Mouse (Mus musculus): ENCODE measurements at regions not wholly inside any gene's neighbourhood (a gene's known extent, or its start where the extent isn't known, plus 50 kb on each side); places are given as distances from the start of the nearest gene placed in this dataset.

- TF ChIP-seq JUND (conservative IDR thresholded peaks at IDR 0.05; ENCODE audit: low read depth, low read length) (no peak), POLR2A (IDR thresholded peaks at IDR 0.05; ENCODE audit: low read depth, low read length) (peak; percentile 1; the same call in 1 of the 2 replicates), CTCF (conservative IDR thresholded peaks at IDR 0.05 in 1 of 2, IDR thresholded peaks at IDR 0.05 in 1 of 2; ENCODE audit: low read depth in 2 of 2, low read length in 2 of 2) (no peak), MAX (IDR thresholded peaks at IDR 0.05; ENCODE audit: low read length) (no peak), E2F4 (IDR thresholded peaks at IDR 0.05; ENCODE audit: insufficient replicate concordance, low read depth, low read length) (no peak), HCFC1 (IDR thresholded peaks at IDR 0.05; ENCODE audit: low read depth, low read length) (no peak)
Observed at GRCm38 (mm10) chr7:73616971-73617906, 75.6 kb upstream of the Chd2 start.

All from CH12.LX (cell line).